Mouse (Mus musculus) kidney, embryonic 14.5 days (tissue): ENCODE data around the gene Lrba. TPM values are rescaled to one million over a fixed set of nuclear protein-coding genes. Genes with fewer than 3 reads are reported as not detected.

ENCODE experiments used
- ATAC-seq: fragments of 200-750 bp; cut with Nextera tagmentation; 2 replicates; pipeline ENCODE4 v1.8.0; 2017; ENCODE audit warnings: moderate number of reproducible peaks, mild to moderate bottlenecking, moderate TSS enrichment, moderate library complexity; ENCODE audit not compliant: low FRiP score, low TSS enrichment
- H3K27ac ChIP-seq: fragments of 300-500 bp; sonication (generic); 2 replicates; pipeline ENCODE4 v1.5.1; 2014; ENCODE audit warnings: low read depth, mild to moderate bottlenecking, low read length, moderate library complexity, mixed read lengths
- H3K27me3 ChIP-seq: fragments of 300-500 bp; sonication (generic); 2 replicates; pipeline ENCODE4 v1.6.1; 2014; ENCODE audit warnings: mild to moderate bottlenecking, low read length; ENCODE audit not compliant: control insufficient read depth, insufficient read depth
- H3K36me3 ChIP-seq: fragments of 300-500 bp; sonication (generic); 2 replicates; pipeline ENCODE4 v1.6.1; 2014; ENCODE audit warnings: low read length, mixed read lengths; ENCODE audit not compliant: control insufficient read depth, insufficient read depth
- H3K4me1 ChIP-seq: fragments of 300-500 bp; sonication (generic); 2 replicates; pipeline ENCODE4 v1.6.1; 2014; ENCODE audit warnings: low read length, mixed read lengths; ENCODE audit not compliant: control insufficient read depth, insufficient read depth
- H3K4me2 ChIP-seq: fragments of 300-500 bp; sonication (generic); replicated peaks from 2 replicates; pipeline ENCODE4 v1.6.1; 2014; ENCODE audit warnings: low read depth, mild to moderate bottlenecking, low read length
- H3K4me3 ChIP-seq: fragments of 300-500 bp; sonication (generic); 2 replicates; pipeline ENCODE4 v1.5.1; 2014; ENCODE audit warnings: mild to moderate bottlenecking, low read length
- H3K9ac ChIP-seq: fragments of 300-500 bp; sonication (generic); 2 replicates; pipeline ENCODE4 v1.6.1; 2014; ENCODE audit warnings: low read depth, mild to moderate bottlenecking, low read length, moderate library complexity
- H3K9me3 ChIP-seq: fragments of 300-500 bp; sonication (generic); 2 replicates; pipeline ENCODE4 v1.6.1; 2016; ENCODE audit warnings: low read length; ENCODE audit not compliant: control insufficient read depth
- WGBS: fragments of 180-500 bp; shearing (Covaris S2); extraction: QIAGEN DNeasy Blood & Tissue Kit; methylation state at CpG from one replicate; pipeline ENCODE4 v1.1.7; 2014; 5-methylcytosine and 5-hydroxymethylcytosine counted together
- polyA plus RNA-seq: library from polyadenylated mRNA; unstranded; fragments of >200 nt; fragmentation: Nextera tagmentation; extraction: Ambion mirVana; gene quantifications from 2 replicates; pipeline ENCODE4 v1.2.1, GENCODE M21; 2014

Lrba gene
- polyA plus RNA-seq, 1 experiment from 2014 or later = 13.4 TPM

GRCm38 (mm10) chr3:86723415-86724298 is 499.2 kb downstream of the Lrba start:
- peaks cover 4% of the 10 kb centered on the region; the same call in 1 of the 2 replicates for H3K27me3 ChIP-seq
- H3K4me1 ChIP-seq = no peaks in the 10 kb centered on the region
- H3K4me3 ChIP-seq = no peak overlapping the region
- H3K9ac ChIP-seq = no peak overlapping the region
- H3K9me3 ChIP-seq = no peaks in the 10 kb centered on the region
- no peak overlapping the region for H3K27ac ChIP-seq
- no peak for ATAC-seq
- H3K36me3 ChIP-seq = no peaks in the 10 kb centered on the region
- 23% methylated on average over 9 of the region's 9 CpGs for WGBS
- H3K4me2 ChIP-seq = no peak overlapping the region

GRCm38 (mm10) chr3:86725113-86725512 is 500.6 kb downstream of the Lrba start:
- Histone ChIP-seq H3K27me3 (peaks cover 4% of the 10 kb centered on the region; the same call in 1 of the 2 replicates), H3K36me3 (no peaks in the 10 kb centered on the region), H3K4me2 (no peak overlapping the region), H3K4me3 (no peak overlapping the region), H3K4me1 (no peaks in the 10 kb centered on the region), H3K9ac (no peak overlapping the region), H3K9me3 (no peaks in the 10 kb centered on the region), H3K27ac (no peak overlapping the region)
- no peak for ATAC-seq
- WGBS = 90% methylated on average over 9 of the region's 9 CpGs

GRCm38 (mm10) chr3:86738831-86739230 is 514.4 kb downstream of the Lrba start:
- Histone ChIP-seq H3K9me3 (no peaks in the 10 kb centered on the region), H3K9ac (no peak overlapping the region), H3K27me3 (no peaks in the 10 kb centered on the region), H3K27ac (no peak overlapping the region), H3K36me3 (no peaks in the 10 kb centered on the region), H3K4me3 (no peak overlapping the region), H3K4me1 (no peaks in the 10 kb centered on the region), H3K4me2 (no peak overlapping the region)
- 83% methylated on average over 3 of the region's 3 CpGs for WGBS
- ATAC-seq = no peak

- Histone ChIP-seq H3K9me3 (no peaks in the 10 kb centered on the region), H3K27me3 (no peaks in the 10 kb centered on the region), H3K27ac (no peak overlapping the region), H3K9ac (no peak overlapping the region), H3K4me1 (no peaks in the 10 kb centered on the region), H3K4me2 (no peak overlapping the region), H3K36me3 (no peaks in the 10 kb centered on the region), H3K4me3 (no peak overlapping the region)
- 98% methylated on average over 4 of the region's 4 CpGs for WGBS
- ATAC-seq = no peak
These were observed 515.3 kb downstream of the Lrba start for GRCm38 (mm10) chr3:86739745-86740144.

GRCm38 (mm10) chr3:86745348-86745747 is 520.9 kb downstream of the Lrba start:
- no peak overlapping the region for H3K27ac ChIP-seq
- H3K27me3 ChIP-seq = no peaks in the 10 kb centered on the region
- H3K4me2 ChIP-seq = no peak overlapping the region
- no peaks in the 10 kb centered on the region; the same call in 1 of the 2 replicates for H3K4me1 ChIP-seq
- no peaks in the 10 kb centered on the region for H3K9me3 ChIP-seq
- no peak for ATAC-seq
- no peak overlapping the region for H3K4me3 ChIP-seq
- H3K36me3 ChIP-seq = no peaks in the 10 kb centered on the region
- WGBS = 83% methylated on average over 4 of the region's 4 CpGs
- no peak overlapping the region for H3K9ac ChIP-seq

GRCm38 (mm10) chr3:86745769-86746512 is 521.5 kb downstream of the Lrba start:
- no peak for ATAC-seq
- Histone ChIP-seq H3K4me3 (no peak overlapping the region), H3K4me1 (no peaks in the 10 kb centered on the region; the same call in 1 of the 2 replicates), H3K4me2 (no peak overlapping the region), H3K9me3 (no peaks in the 10 kb centered on the region), H3K27ac (no peak overlapping the region), H3K36me3 (no peaks in the 10 kb centered on the region), H3K27me3 (no peaks in the 10 kb centered on the region), H3K9ac (no peak overlapping the region)
- WGBS = 74% methylated on average over 10 of the region's 10 CpGs

- Histone ChIP-seq H3K4me2 (no peak overlapping the region), H3K27ac (no peak overlapping the region), H3K27me3 (no peaks in the 10 kb centered on the region), H3K9me3 (no peaks in the 10 kb centered on the region), H3K9ac (no peak overlapping the region), H3K36me3 (no peaks in the 10 kb centered on the region), H3K4me3 (no peak overlapping the region), H3K4me1 (no peaks in the 10 kb centered on the region; the same call in 1 of the 2 replicates)
- 47% methylated on average over 7 of the region's 7 CpGs for WGBS
- no peak for ATAC-seq
These were observed 526.2 kb downstream of the Lrba start for GRCm38 (mm10) chr3:86750652-86751051.

GRCm38 (mm10) chr3:86754178-86754577 is 529.7 kb downstream of the Lrba start:
- Histone ChIP-seq H3K4me2 (no peak overlapping the region), H3K9ac (no peak overlapping the region), H3K27ac (no peak overlapping the region; the same call in 1 of the 2 replicates), H3K36me3 (no peaks in the 10 kb centered on the region), H3K4me3 (no peak overlapping the region), H3K9me3 (no peaks in the 10 kb centered on the region), H3K27me3 (no peaks in the 10 kb centered on the region), H3K4me1 (no peaks in the 10 kb centered on the region)
- ATAC-seq = no peak
- WGBS = 44% methylated on average over 6 of the region's 6 CpGs
